Mouse (Mus musculus): Measurements from ENCODE around the gene Col16a1. TPM values are rescaled to one million over a fixed set of nuclear protein-coding genes. Genes with fewer than 3 reads are reported as not detected.

Col16a1 gene
- polyA plus RNA-seq, 1 experiment from 2014 or later = 26.2 TPM

- no peak overlapping the region for H3K27ac ChIP-seq (ENCODE audit: low read length)
- H3K4me2 ChIP-seq (replicated peaks; ENCODE audit: low read depth, low read length) = no peak overlapping the region
- H3K9me3 ChIP-seq (ENCODE audit: low read length) = no peaks in the 10 kb centered on the region
- no peak for ATAC-seq
- no peaks in the 10 kb centered on the region for H3K4me1 ChIP-seq (ENCODE audit: insufficient read depth, low read depth, low read length)
- H3K4me3 ChIP-seq (ENCODE audit: low read depth, low read length) = no peak overlapping the region
- H3K36me3 ChIP-seq (ENCODE audit: insufficient read depth, low read length) = no peaks in the 10 kb centered on the region
- no peak overlapping the region for H3K9ac ChIP-seq (replicated peaks; ENCODE audit: low read depth)
- peak; percentile 49 for DNase-seq (ENCODE audit: low spot score)
- TF ChIP-seq CTCF (IDR thresholded peaks at IDR 0.05) (no peak), EP300 (IDR thresholded peaks at IDR 0.05) (no peak)
- no peaks in the 10 kb centered on the region; the same call in 1 of the 2 replicates for H3K27me3 ChIP-seq (replicated peaks; ENCODE audit: insufficient read depth, low read length)
- WGBS = 56% methylated on average over 10 of the region's 10 CpGs
These were observed 100.8 kb downstream of the Col16a1 start for GRCm38 (mm10) chr4:130148405-130148804.

Other genes with a start within 250 kb of the Col16a1 start
- 318 and 349 TPM in 2 replicates for gene Ptp4a2, start 236.6 kb upstream of the Col16a1 start, polyA plus RNA-seq (2015; fragmentation: Nextera tagmentation; extraction: Ambion mirVana)
- not detected in 2 replicates for gene Spocd1, start 118.6 kb upstream of the Col16a1 start, polyA plus RNA-seq (2015; fragmentation: Nextera tagmentation; extraction: Ambion mirVana)
- gene Adgrb2, start 63.0 kb upstream of the Col16a1 start, polyA plus RNA-seq (2015; fragmentation: Nextera tagmentation; extraction: Ambion mirVana) = 0.21 and 0.33 TPM in 2 replicates
- gene Pef1, start 54.7 kb downstream of the Col16a1 start, polyA plus RNA-seq (2015; fragmentation: Nextera tagmentation; extraction: Ambion mirVana) = 82.0 and 84.6 TPM in 2 replicates
- 0.08 and 0.18 TPM in 2 replicates for gene Hcrtr1, start 91.5 kb downstream of the Col16a1 start, polyA plus RNA-seq (2015; fragmentation: Nextera tagmentation; extraction: Ambion mirVana)
- gene Tinagl1, start 127.3 kb downstream of the Col16a1 start, polyA plus RNA-seq (2015; fragmentation: Nextera tagmentation; extraction: Ambion mirVana) = 213 and 288 TPM in 2 replicates
- gene Gm853, start 174.6 kb downstream of the Col16a1 start, polyA plus RNA-seq (2015; fragmentation: Nextera tagmentation; extraction: Ambion mirVana) = not detected in 2 replicates
- gene Serinc2, start 231.4 kb downstream of the Col16a1 start, polyA plus RNA-seq (2015; fragmentation: Nextera tagmentation; extraction: Ambion mirVana) = 24.7 and 26.6 TPM in 2 replicates

All from lung, postnatal 0 days (tissue).